9 mouse cellular contexts compared by ENCODE assay signal in genomic region chr7:82173540-82173939, GRCm38 (mm10). TPM values are rescaled to one million over a fixed set of nuclear protein-coding genes. Genes with fewer than 3 reads are reported as not detected.
A peak's percentile ranks its signal among the peaks of the same experiment; 100 is the strongest.
DNase-seq lines count a peak whose midpoint lies in the region; ATAC-seq lines count a peak whose summit lies in the region.
"Had no signal": no experiment of that assay in that cellular context is flagged by ENCODE, and none has a peak within 500 bp of the region (broad histone marks: within the 10 kb centered on the region; RNA-seq: fewer than 3 reads in every experiment).

Gene Sh3gl3 (plus strand): TSS chr7:82173840.

- H3K27ac ChIP-seq in heart, embryonic 15.5 days: no peak within 1 kb of the TSS
- H3K27ac ChIP-seq in brown adipose tissue, adult 24 weeks (replicated peaks; ENCODE audit: low read depth, low read length): no peak within 1 kb of the TSS
- peak within 1 kb of the TSS; percentile 79 for H3K27ac ChIP-seq in hindbrain, embryonic 14.5 days
- H3K27ac ChIP-seq in liver, embryonic 15.5 days (replicated peaks): no peak within 1 kb of the TSS

- DNase-seq in heart, postnatal 14 days: no peak
- no peak for DNase-seq in hindbrain, embryonic 14.5 days (ENCODE audit: low spot score)
- DNase-seq in ovary, postnatal 14 days (ENCODE audit: low spot score): no peak
- no peak for DNase-seq in testis, postnatal 10 days (ENCODE audit: low spot score)
- DNase-seq: right cerebral cortex, postnatal 14 days had no signal

- intact Hi-C loops in heart, postnatal 14 days (cut with DNase I): no loop called here

- peaks cover 12% of the 10 kb centered on the region for H3K4me1 ChIP-seq in heart, embryonic 15.5 days (replicated peaks)
- no peaks in the 10 kb centered on the region for H3K4me1 ChIP-seq in brown adipose tissue, adult 24 weeks (ENCODE audit: control insufficient read depth, insufficient read depth, insufficient read length, low read length)
- peaks cover 15% of the 10 kb centered on the region; the same call in 1 of the 2 replicates for H3K4me1 ChIP-seq in hindbrain, embryonic 14.5 days (replicated peaks; ENCODE audit: control insufficient read depth, insufficient read depth, low read length)
- H3K4me1 ChIP-seq in liver, embryonic 15.5 days (replicated peaks): no peaks in the 10 kb centered on the region

- no peak for ATAC-seq in heart, embryonic 15.5 days (replicated peaks; ENCODE audit: insufficient number of reproducible peaks, insufficient read depth, low FRiP score, low read depth)
- ATAC-seq in hindbrain, embryonic 14.5 days (ENCODE audit: low FRiP score): no peak
- no peak for ATAC-seq in liver, embryonic 15.5 days (ENCODE audit: insufficient read depth)
- ATAC-seq in activated CD4-positive, CD25-positive, alpha-beta regulatory T cell, adult 4 months: no peak

- no peaks in the 10 kb centered on the region for H3K9me3 ChIP-seq in heart, embryonic 15.5 days (replicated peaks)
- H3K9me3 ChIP-seq in hindbrain, embryonic 14.5 days (ENCODE audit: control insufficient read depth, low read length): no peaks in the 10 kb centered on the region
- H3K9me3 ChIP-seq in liver, embryonic 15.5 days (replicated peaks): no peaks in the 10 kb centered on the region

- H3K27me3 ChIP-seq in heart, embryonic 15.5 days: peaks cover 22% of the 10 kb centered on the region
- H3K27me3 ChIP-seq in hindbrain, embryonic 14.5 days (ENCODE audit: control insufficient read depth, insufficient read depth, low read length): no peaks in the 10 kb centered on the region
- peaks cover 27% of the 10 kb centered on the region for H3K27me3 ChIP-seq in liver, embryonic 15.5 days

- H3K36me3 ChIP-seq in heart, embryonic 15.5 days: no peaks in the 10 kb centered on the region
- no peaks in the 10 kb centered on the region for H3K36me3 ChIP-seq in hindbrain, embryonic 14.5 days (replicated peaks; ENCODE audit: control insufficient read depth, insufficient read depth)
- no peaks in the 10 kb centered on the region for H3K36me3 ChIP-seq in liver, embryonic 15.5 days (replicated peaks)

- H3K4me2 ChIP-seq in heart, embryonic 15.5 days: peak within 1 kb of the TSS; percentile 100
- peak within 1 kb of the TSS; percentile 79 for H3K4me2 ChIP-seq in hindbrain, embryonic 14.5 days (replicated peaks)
- peak within 1 kb of the TSS; percentile 69 for H3K4me2 ChIP-seq in liver, embryonic 15.5 days

- H3K9ac ChIP-seq in heart, embryonic 15.5 days: peak within 1 kb of the TSS; percentile 52
- H3K9ac ChIP-seq in hindbrain, embryonic 14.5 days: peak within 1 kb of the TSS; percentile 85
- H3K9ac ChIP-seq in liver, embryonic 15.5 days: no peak within 1 kb of the TSS

- H3K4me3 ChIP-seq in heart, embryonic 15.5 days: peak within 1 kb of the TSS; percentile 80
- peak within 1 kb of the TSS; percentile 39; the same call in 1 of the 2 replicates for H3K4me3 ChIP-seq in brown adipose tissue, adult 24 weeks (ENCODE audit: insufficient read depth, low read depth, low read length)
- peak within 1 kb of the TSS; percentile 84 for H3K4me3 ChIP-seq in hindbrain, embryonic 14.5 days (replicated peaks; ENCODE audit: low read length)
- H3K4me3 ChIP-seq in liver, embryonic 15.5 days (replicated peaks): peak within 1 kb of the TSS; percentile 44

- WGBS in heart, embryonic 15.5 days: 64% methylated on average over 3 of the region's 3 CpGs
- WGBS in hindbrain, embryonic 14.5 days: 93% methylated on average over 3 of the region's 3 CpGs
- WGBS in liver, embryonic 15.5 days (ENCODE audit: insufficient replicate concordance): 61% methylated on average over 3 of the region's 3 CpGs

RNA-seq across cellular contexts. Expression of gene Sh3gl3, which starts in this region (rescaled TPM):
- 5.8 and 6.2 TPM in 2 replicates for polyA plus RNA-seq in heart, embryonic 15.5 days (2015; fragmentation: Nextera tagmentation; extraction: Ambion mirVana)
- total RNA-seq in heart, postnatal 14 days (2021): under 1 TPM; 0.55 to 0.93 TPM
- polyA plus RNA-seq in brown adipose tissue, adult 24 weeks (2012; ENCODE audit: insufficient read depth, insufficient read length, missing spikeins): 1.9 and 2.7 TPM in 2 replicates
- polyA plus RNA-seq in hindbrain, embryonic 14.5 days (2014; fragmentation: Nextera tagmentation; extraction: Ambion mirVana): 72.2 and 77.9 TPM in 2 replicates
- 0.10 and 0.22 TPM in 2 replicates for polyA plus RNA-seq in liver, embryonic 15.5 days (2015; fragmentation: Nextera tagmentation; extraction: Ambion mirVana)
- polyA plus RNA-seq in activated CD4-positive, CD25-positive, alpha-beta regulatory T cell, adult 4 months (2017; shearing (Covaris generic)): 1 to 10 TPM; 1.4 to 3.1 TPM

Comparison
In these comparisons a context has a peak if more than half of its experiments do, and no peak if none do; other contexts are left out.
1. RNA of gene Sh3gl3 (polyA plus RNA-seq): 72.2 to 77.9 TPM in hindbrain, embryonic 14.5 days; 5.8 to 6.2 TPM in heart, embryonic 15.5 days, 1.4 to 3.1 TPM in activated CD4-positive, CD25-positive, alpha-beta regulatory T cell, adult 4 months, 1.9 to 2.7 TPM in brown adipose tissue, adult 24 weeks and 0.10 to 0.22 TPM in liver, embryonic 15.5 days; every median in the first group is over 10 times any median in the second.
2. Peak in every context shown above with its lines, with median percentiles within 50 percentile points of each other: H3K4me2 ChIP-seq and H3K4me3 ChIP-seq.